Mouse (Mus musculus): Measurements from ENCODE around the gene Pln. TPM values are rescaled to one million over a fixed set of nuclear protein-coding genes. Genes with fewer than 3 reads are reported as not detected.
A peak's percentile ranks its signal among the peaks of the same experiment; 100 is the strongest.

The Pln gene
- 0.86 and 1.2 TPM in 2 replicates for polyA plus RNA-seq (2015; fragmentation: Nextera tagmentation; extraction: Ambion mirVana)

- no peak within 1 kb of the TSS for H3K9ac ChIP-seq
- no peak for ATAC-seq (replicated peaks)
- 78% methylated on average over 6 of the region's 6 CpGs for WGBS
- H3K9me3 ChIP-seq: no peaks in the 10 kb centered on the region
- H3K4me1 ChIP-seq: no peaks in the 10 kb centered on the region
- no peaks in the 10 kb centered on the region for H3K27me3 ChIP-seq (replicated peaks)
- no peak within 1 kb of the TSS for H3K4me3 ChIP-seq
- no peak within 1 kb of the TSS for H3K4me2 ChIP-seq
- no peaks in the 10 kb centered on the region for H3K36me3 ChIP-seq (replicated peaks)
- no peak within 1 kb of the TSS for H3K27ac ChIP-seq
Measured at GRCm38 (mm10) chr10:53337162-53337923, at the start of gene Pln. Gene Pln (plus strand): TSS chr10:53337667.

GRCm38 (mm10) chr10:53305867-53306266 is 31.6 kb upstream of the Pln start:
- Histone ChIP-seq H3K4me1 (no peaks in the 10 kb centered on the region), H3K9me3 (no peaks in the 10 kb centered on the region), H3K9ac (no peak overlapping the region), H3K4me2 (no peak overlapping the region), H3K27ac (no peak overlapping the region), H3K27me3 (replicated peaks) (no peaks in the 10 kb centered on the region), H3K36me3 (replicated peaks) (no peaks in the 10 kb centered on the region), H3K4me3 (no peak overlapping the region)
- peak; percentile 83; the same call in 1 of the 2 replicates for ATAC-seq (replicated peaks)
- WGBS: 22% methylated on average over 3 of the region's 3 CpGs

- no peak overlapping the region for H3K9ac ChIP-seq
- H3K27me3 ChIP-seq (replicated peaks): no peaks in the 10 kb centered on the region
- H3K4me2 ChIP-seq: no peak overlapping the region
- H3K4me1 ChIP-seq: no peaks in the 10 kb centered on the region
- 84% methylated on average over 3 of the region's 3 CpGs for WGBS
- H3K4me3 ChIP-seq: no peak overlapping the region
- no peak overlapping the region for H3K27ac ChIP-seq
- 0 out of 2 replicates have a peak, but pooled peaks have one; percentile 58 for ATAC-seq (replicated peaks)
- H3K9me3 ChIP-seq: no peaks in the 10 kb centered on the region
- H3K36me3 ChIP-seq (replicated peaks): no peaks in the 10 kb centered on the region
Measured at GRCm38 (mm10) chr10:53306674-53307073, 30.8 kb upstream of the Pln start.

- no peak overlapping the region for H3K4me3 ChIP-seq
- ATAC-seq (replicated peaks): no peak
- H3K4me2 ChIP-seq: no peak overlapping the region
Measured at GRCm38 (mm10) chr10:53323367-53323766, 14.1 kb upstream of the Pln start.

GRCm38 (mm10) chr10:53324663-53325062 is 12.8 kb upstream of the Pln start:
- no peak overlapping the region for H3K9ac ChIP-seq
- no peaks in the 10 kb centered on the region for H3K4me1 ChIP-seq
- H3K27me3 ChIP-seq (replicated peaks): no peaks in the 10 kb centered on the region
- H3K9me3 ChIP-seq: no peaks in the 10 kb centered on the region
- no peak for ATAC-seq (replicated peaks)
- H3K27ac ChIP-seq: no peak overlapping the region
- H3K36me3 ChIP-seq (replicated peaks): no peaks in the 10 kb centered on the region
- H3K4me2 ChIP-seq: no peak overlapping the region
- 74% methylated on average over 1 of the region's 1 CpGs for WGBS
- H3K4me3 ChIP-seq: no peak overlapping the region

More at GRCm38 (mm10) chr10:53323367-53323766, 14.1 kb upstream of the Pln start:
- H3K27me3 ChIP-seq (replicated peaks): no peaks in the 10 kb centered on the region
- no peaks in the 10 kb centered on the region for H3K9me3 ChIP-seq
- H3K27ac ChIP-seq: no peak overlapping the region
- H3K36me3 ChIP-seq (replicated peaks): no peaks in the 10 kb centered on the region
- H3K4me1 ChIP-seq: no peaks in the 10 kb centered on the region
- no peak overlapping the region for H3K9ac ChIP-seq

- Histone ChIP-seq H3K27ac (no peak overlapping the region), H3K4me3 (no peak overlapping the region), H3K9me3 (no peaks in the 10 kb centered on the region), H3K9ac (no peak overlapping the region), H3K36me3 (replicated peaks) (no peaks in the 10 kb centered on the region), H3K4me1 (no peaks in the 10 kb centered on the region), H3K4me2 (no peak overlapping the region), H3K27me3 (replicated peaks) (no peaks in the 10 kb centered on the region)
- no peak for ATAC-seq (replicated peaks)
Measured at GRCm38 (mm10) chr10:53326367-53326766, 11.1 kb upstream of the Pln start.

- Histone ChIP-seq H3K4me1 (no peaks in the 10 kb centered on the region), H3K27me3 (replicated peaks) (no peaks in the 10 kb centered on the region), H3K4me3 (no peak overlapping the region), H3K9ac (no peak overlapping the region), H3K4me2 (no peak overlapping the region), H3K36me3 (replicated peaks) (no peaks in the 10 kb centered on the region), H3K27ac (no peak overlapping the region), H3K9me3 (no peaks in the 10 kb centered on the region)
- 84% methylated on average over 3 of the region's 3 CpGs for WGBS
- no peak for ATAC-seq (replicated peaks)
Measured at GRCm38 (mm10) chr10:53329257-53329656, 8.2 kb upstream of the Pln start.

- no peak overlapping the region for H3K9ac ChIP-seq
- no peak for ATAC-seq (replicated peaks)
- H3K27me3 ChIP-seq (replicated peaks): no peaks in the 10 kb centered on the region
- no peak overlapping the region for H3K4me2 ChIP-seq
- H3K4me3 ChIP-seq: no peak overlapping the region
- no peaks in the 10 kb centered on the region for H3K36me3 ChIP-seq (replicated peaks)
- no peaks in the 10 kb centered on the region for H3K4me1 ChIP-seq
- 90% methylated on average over 2 of the region's 2 CpGs for WGBS
- H3K27ac ChIP-seq: no peak overlapping the region
- H3K9me3 ChIP-seq: no peaks in the 10 kb centered on the region
Measured at GRCm38 (mm10) chr10:53332752-53333151, 4.7 kb upstream of the Pln start.

GRCm38 (mm10) chr10:53335266-53335665 is 2.2 kb upstream of the Pln start:
- Histone ChIP-seq H3K4me2 (no peak overlapping the region), H3K27ac (no peak overlapping the region), H3K4me1 (no peaks in the 10 kb centered on the region), H3K36me3 (replicated peaks) (no peaks in the 10 kb centered on the region), H3K9me3 (no peaks in the 10 kb centered on the region), H3K4me3 (no peak overlapping the region), H3K9ac (no peak overlapping the region), H3K27me3 (replicated peaks) (no peaks in the 10 kb centered on the region)
- no peak for ATAC-seq (replicated peaks)
- WGBS: 89% methylated on average over 2 of the region's 2 CpGs

- Histone ChIP-seq H3K4me1 (no peaks in the 10 kb centered on the region), H3K36me3 (replicated peaks) (no peaks in the 10 kb centered on the region), H3K27ac (no peak overlapping the region), H3K4me2 (no peak overlapping the region), H3K27me3 (replicated peaks) (no peaks in the 10 kb centered on the region), H3K4me3 (no peak overlapping the region), H3K9me3 (no peaks in the 10 kb centered on the region), H3K9ac (no peak overlapping the region)
- 91% methylated on average over 3 of the region's 3 CpGs for WGBS
- ATAC-seq (replicated peaks): no peak
Measured at GRCm38 (mm10) chr10:53335974-53336373, 1.5 kb upstream of the Pln start.

- no peak overlapping the region for H3K4me3 ChIP-seq
- H3K27me3 ChIP-seq (replicated peaks): no peaks in the 10 kb centered on the region
- no peak for ATAC-seq (replicated peaks)
- H3K27ac ChIP-seq: no peak overlapping the region
- whole genome bisulfite sequencing: 69% methylated on average over 2 of the region's 2 CpGs
- H3K9me3 ChIP-seq: no peaks in the 10 kb centered on the region
- no peaks in the 10 kb centered on the region for H3K4me1 ChIP-seq
- no peak overlapping the region for H3K4me2 ChIP-seq
- no peak overlapping the region for H3K9ac ChIP-seq
- no peaks in the 10 kb centered on the region for H3K36me3 ChIP-seq (replicated peaks)
Measured at GRCm38 (mm10) chr10:53339045-53339444, 1.6 kb downstream of the Pln start.

- WGBS: 71% methylated on average over 7 of the region's 7 CpGs
- H3K4me1 ChIP-seq: no peaks in the 10 kb centered on the region
- no peak overlapping the region for H3K4me2 ChIP-seq
- H3K4me3 ChIP-seq: no peak overlapping the region
- no peak overlapping the region for H3K27ac ChIP-seq
- no peak overlapping the region for H3K9ac ChIP-seq
- ATAC-seq (replicated peaks): 0 out of 2 replicates have a peak, but pooled peaks have one; percentile 67
- H3K27me3 ChIP-seq (replicated peaks): no peaks in the 10 kb centered on the region
- no peaks in the 10 kb centered on the region for H3K36me3 ChIP-seq (replicated peaks)
- H3K9me3 ChIP-seq: no peaks in the 10 kb centered on the region
Measured at GRCm38 (mm10) chr10:53341288-53341965, 4.0 kb downstream of the Pln start.

Measured in midbrain, embryonic 15.5 days (tissue).